Mouse (Mus musculus) adrenal gland, postnatal 14 days (tissue): ENCODE results near the gene Ptgdr2. TPM values are rescaled to one million over a fixed set of nuclear protein-coding genes. Genes with fewer than 3 reads are reported as not detected.
A peak's percentile ranks its signal among the peaks of the same experiment; 100 is the strongest.

Experiments used
- DNase-seq: peaks from one replicate; pipeline ENCODE4 v3.0.0; 2021; ENCODE audit warnings: mixed read lengths
- total RNA-seq: library from RNA; stranded (reverse); gene quantifications from 2 replicates; pipeline ENCODE4 v1.2.3, GENCODE M21; 2021

Ptgdr2 gene
- total RNA-seq, 1 experiment from 2014 or later = not detected

DNA sequence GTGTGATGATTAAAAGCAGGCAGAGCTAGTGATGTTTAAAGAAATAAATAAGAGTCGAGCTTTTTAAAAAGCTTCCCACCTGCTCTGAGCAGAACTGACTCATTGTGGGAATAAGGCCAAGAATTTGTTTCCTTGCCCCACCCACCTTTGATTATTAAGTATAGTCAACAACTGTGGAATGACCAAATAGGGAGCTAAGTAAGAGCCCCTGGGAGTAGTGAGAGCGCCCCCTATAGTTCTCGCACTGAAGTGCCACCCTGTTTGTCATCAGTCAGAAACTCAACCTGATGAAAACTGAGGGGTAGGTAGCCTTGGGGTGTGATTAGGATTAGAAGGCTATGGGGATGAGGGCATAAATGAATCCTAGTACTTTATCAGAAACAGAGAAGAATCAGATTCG lies 39.4 kb downstream of the Ptgdr2 start:
- DNase-seq = peak; percentile 61

DNA sequence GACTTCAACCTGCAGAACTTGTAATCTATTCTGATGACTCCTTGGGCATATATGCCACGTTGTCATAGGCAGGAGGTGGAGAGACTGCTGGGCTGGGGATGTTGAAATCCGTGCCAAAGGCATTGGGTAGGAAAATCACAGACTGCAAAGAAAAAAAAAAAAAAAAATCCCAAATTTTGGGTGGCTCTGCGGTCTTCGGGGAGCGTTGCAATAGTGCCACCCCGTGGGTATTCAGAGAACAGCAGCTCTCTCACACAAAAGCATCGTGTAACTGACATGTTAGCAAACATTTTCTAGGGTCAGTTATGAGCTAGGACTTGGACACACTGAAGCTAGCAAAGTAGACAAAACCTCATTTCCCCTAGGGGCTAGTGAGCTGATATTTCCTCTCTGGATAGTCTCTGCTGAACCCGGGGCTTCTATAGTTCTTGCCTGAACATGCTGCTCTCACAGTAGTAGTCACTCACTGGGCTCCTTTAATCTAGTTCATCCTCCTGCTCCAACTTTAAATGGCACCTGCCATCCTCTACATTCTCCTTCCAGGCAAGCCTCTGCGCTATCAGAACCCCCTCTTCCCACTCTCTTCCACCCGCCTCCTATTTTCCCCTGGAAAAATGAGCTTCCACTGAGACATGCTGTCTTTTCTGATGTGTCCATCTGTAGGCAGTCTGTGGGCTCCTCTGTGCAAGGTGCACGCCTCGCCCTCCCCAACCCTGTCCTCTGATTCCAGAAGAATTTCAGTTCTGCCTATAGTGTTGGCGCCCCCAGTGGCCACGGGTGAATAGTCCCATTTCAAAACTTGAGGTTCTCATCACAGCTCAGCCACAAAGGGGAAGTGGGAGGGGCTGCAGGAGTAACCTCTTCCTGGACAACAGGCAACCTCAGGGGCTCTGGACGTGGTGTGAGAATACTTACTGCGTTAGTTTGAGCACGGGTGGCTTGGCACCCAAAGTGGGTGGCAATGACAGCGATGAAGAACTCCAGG lies 42.5 kb downstream of the Ptgdr2 start:
- DNase-seq = peak; percentile 85

- DNase-seq = no peak
Observed at GRCm38 (mm10) chr19:10980210-10980609, 43.2 kb downstream of the Ptgdr2 start.

DNA sequence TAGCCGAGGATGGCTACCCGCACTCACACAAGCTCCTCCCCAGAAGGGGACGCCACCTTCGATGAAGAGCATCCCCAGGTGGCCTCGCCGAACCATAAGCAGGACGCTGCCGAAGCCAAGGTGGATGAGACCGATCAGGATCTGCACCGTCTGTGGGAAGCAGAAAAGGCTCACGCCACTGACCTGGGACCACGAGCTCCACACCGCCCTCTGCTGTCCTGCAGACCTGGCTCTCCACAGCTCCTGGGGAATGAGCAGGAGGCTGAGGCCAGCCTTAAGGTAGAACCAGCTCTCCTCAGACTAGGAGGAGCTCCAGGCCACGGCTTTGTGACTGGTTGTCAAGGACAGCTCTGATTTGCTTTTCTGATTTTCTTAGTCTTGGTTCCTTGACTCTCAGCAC lies 46.2 kb downstream of the Ptgdr2 start:
- DNase-seq = peak; percentile 70

- no peak for DNase-seq
Observed at GRCm38 (mm10) chr19:10984551-10984950, 47.6 kb downstream of the Ptgdr2 start.

DNA sequence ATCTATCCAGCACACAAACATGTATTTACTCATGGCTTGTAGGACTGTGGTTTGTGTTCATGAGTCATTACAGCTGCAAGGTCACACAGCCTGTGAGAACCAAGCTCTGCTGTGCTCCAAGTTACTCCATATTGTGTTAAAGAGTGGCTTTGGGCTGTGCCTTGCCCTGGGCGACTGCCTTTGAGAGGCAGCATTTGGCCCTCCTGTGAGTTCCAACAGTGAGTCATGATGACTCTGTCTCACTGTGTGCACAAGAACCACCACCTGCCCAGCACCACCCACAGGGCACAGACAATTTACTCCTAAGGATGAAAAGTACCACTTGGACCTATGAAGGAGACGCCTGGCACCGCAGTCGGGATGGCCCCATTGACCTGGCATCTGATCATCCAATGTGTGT lies 48.9 kb downstream of the Ptgdr2 start:
- DNase-seq = peak; percentile 23

GRCm38 (mm10) chr19:10988563-10988962 lies 51.6 kb downstream of the Ptgdr2 start:
- DNase-seq = no peak

DNA sequence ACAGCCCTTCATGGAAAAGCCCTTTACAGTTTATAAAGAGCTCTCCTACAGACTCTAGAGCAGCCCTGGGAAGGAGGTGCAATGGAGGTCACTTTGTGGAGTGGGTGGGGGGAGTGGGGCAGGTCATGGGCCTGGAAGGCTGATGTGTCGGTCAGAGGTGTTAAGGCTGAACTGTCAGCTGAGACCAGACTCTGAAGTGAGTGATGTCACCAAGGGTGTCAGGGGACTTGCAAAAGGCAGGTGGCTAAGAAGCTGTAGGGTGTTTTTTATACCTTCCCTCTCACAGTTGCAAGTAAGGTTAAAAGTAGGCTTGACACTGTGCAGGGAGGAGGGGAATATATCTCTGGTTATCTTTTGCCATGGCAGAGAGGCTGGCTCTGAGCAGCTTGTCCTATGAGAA lies 53.8 kb downstream of the Ptgdr2 start:
- DNase-seq = no peak

GRCm38 (mm10) chr19:10991911-10992310 lies 55.0 kb downstream of the Ptgdr2 start:
- no peak for DNase-seq

Other genes with a start within 250 kb of the Ptgdr2 start
- gene Vps37c, start 248.4 kb upstream of the Ptgdr2 start, total RNA-seq = 19.1 and 23.6 TPM in 2 replicates
- gene Cd5, start 198.2 kb upstream of the Ptgdr2 start, total RNA-seq = 1.3 and 8.7 TPM in 2 replicates
- 0.41 and 5.2 TPM in 2 replicates for gene Cd6, start 107.1 kb upstream of the Ptgdr2 start, total RNA-seq
- 2.0 and 2.6 TPM in 2 replicates for gene Slc15a3, start 97.4 kb upstream of the Ptgdr2 start, total RNA-seq
- gene Tmem132a, start 67.2 kb upstream of the Ptgdr2 start, total RNA-seq = 19.6 and 20.2 TPM in 2 replicates
- gene Tmem109, start 55.2 kb upstream of the Ptgdr2 start, total RNA-seq = 92.7 and 101 TPM in 2 replicates
- gene Prpf19, start 41.9 kb upstream of the Ptgdr2 start, total RNA-seq = 125 and 126 TPM in 2 replicates
- gene Zp1, start 16.5 kb upstream of the Ptgdr2 start, total RNA-seq = not detected in 2 replicates
- gene Ccdc86, start 12.1 kb downstream of the Ptgdr2 start, total RNA-seq = 13.6 and 14.2 TPM in 2 replicates
- 4.4 and 8.0 TPM in 2 replicates for gene Ms4a10, start 37.5 kb downstream of the Ptgdr2 start, total RNA-seq
- gene Ms4a15, start 56.1 kb downstream of the Ptgdr2 start, total RNA-seq = not detected in 2 replicates
- not detected in 2 replicates for gene Ms4a18, start 80.9 kb downstream of the Ptgdr2 start, total RNA-seq
- 1.5 and 2.5 TPM in 2 replicates for gene Ms4a8a, start 143.9 kb downstream of the Ptgdr2 start, total RNA-seq
- gene 1700017D01Rik, start 193.7 kb downstream of the Ptgdr2 start, total RNA-seq = not detected in 2 replicates
- gene 1700025F22Rik, start 228.2 kb downstream of the Ptgdr2 start, total RNA-seq = not detected in 2 replicates